Mouse (Mus musculus) layer of hippocampus, adult 2 months (tissue): ENCODE measurements at regions not wholly inside any gene's neighbourhood (a gene's known extent, or its start where the extent isn't known, plus 50 kb on each side); places are given as distances from the start of the nearest gene placed in this dataset.

Source experiments
- DNase-seq, 2 experiments: peaks; one replicate each; pipeline ENCODE4 v3.0.0; 2022; ENCODE audit warnings: low spot score in 2 of 2
- H3K27ac ChIP-seq: fragments of 200-600 bp; 2 replicates; pipeline ENCODE4 v1.8.1; 2022
- H3K4me3 ChIP-seq: fragments of 200-600 bp; 2 replicates; pipeline ENCODE4 v1.8.1; 2022; ENCODE audit warnings: mild to moderate bottlenecking
- CTCF ChIP-seq: fragments of 200-600 bp; conservative IDR thresholded peaks from 2 replicates; pipeline ENCODE4 v1.8.1; 2022; ENCODE audit warnings: antibody characterized with exemption, mild to moderate bottlenecking, moderate library complexity

DNA sequence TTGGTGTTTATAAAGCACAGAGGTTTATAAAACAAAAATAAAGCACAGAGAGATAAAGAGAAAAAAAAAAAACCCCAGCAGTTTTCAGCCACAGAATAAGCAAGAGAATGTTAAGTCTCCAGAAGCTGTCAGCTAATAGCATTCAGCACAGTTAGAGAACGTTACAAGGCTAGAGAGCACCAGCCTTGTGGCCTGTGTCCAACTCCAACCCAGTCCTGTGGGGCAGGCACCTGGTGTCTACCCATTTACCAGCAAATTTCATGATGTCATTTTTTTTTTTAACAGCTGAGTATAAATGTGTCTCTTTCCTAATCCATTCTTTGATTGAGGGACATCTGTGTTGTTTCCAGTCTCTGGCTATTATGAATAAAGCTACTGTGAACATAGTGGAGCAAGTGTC lies 686.7 kb upstream of the 4930444P10Rik start:
- TF ChIP-seq CTCF: no peak
- no peak overlapping the region for H3K27ac ChIP-seq

DNA sequence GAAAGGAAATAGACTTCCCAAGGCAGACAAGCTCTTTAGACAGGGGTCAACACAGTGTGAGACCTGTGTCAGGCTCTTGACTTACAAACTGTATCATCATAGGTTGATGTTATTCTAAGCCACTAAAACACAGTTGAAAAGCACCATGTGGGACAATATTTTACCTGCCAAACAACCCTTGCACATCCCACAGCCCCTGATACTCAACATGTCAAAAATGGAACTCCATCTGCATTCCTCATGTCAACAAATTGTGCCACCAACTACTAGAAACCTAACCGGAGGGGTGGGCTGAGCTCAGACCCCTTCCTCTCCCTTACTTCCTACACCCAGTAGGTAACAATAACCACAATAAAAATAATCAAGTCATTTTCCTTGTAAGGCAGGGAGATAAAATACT lies 667.8 kb upstream of the 4930444P10Rik start:
- DNase-seq: no peak
- Histone ChIP-seq H3K27ac (peak overlapping the region; percentile 79), H3K4me3 (no peak overlapping the region)
- TF ChIP-seq CTCF: no peak

More for the DNA sequence above, 686.7 kb upstream of the 4930444P10Rik start:
- DNase-seq: no peak
- H3K4me3 ChIP-seq: no peak overlapping the region
